Mouse (Mus musculus): ENCODE results near the gene Ddah1.
A peak's percentile ranks its signal among the peaks of the same experiment; 100 is the strongest.

- TF ChIP-seq CTCF (IDR thresholded peaks at IDR 0.05; ENCODE audit: low read depth, low read length) (peak; percentile 71; the same call in 1 of the 2 replicates), POLR2A (IDR thresholded peaks at IDR 0.05; ENCODE audit: extremely low read depth, insufficient read depth, low read length) (no peak)
These were observed 183.5 kb downstream of the Ddah1 start for GRCm38 (mm10) chr3:145941971-145942370.
